Mouse (Mus musculus) erythroblast, embryonic 14.5 days (primary cell): ENCODE measurements at regions not wholly inside any gene's neighbourhood (a gene's known extent, or its start where the extent isn't known, plus 50 kb on each side); places are given as distances from the start of the nearest gene placed in this dataset.

Source experiments
- GATA1 ChIP-seq: IDR thresholded peaks from 2 replicates; pipeline ENCODE4 v1.6.1; 2012; ENCODE audit warnings: low read length, inconsistent platforms, mixed read lengths
- TAL1 ChIP-seq: IDR thresholded peaks from 3 replicates; pipeline ENCODE4 v1.6.1; 2012; ENCODE audit warnings: low read length, inconsistent platforms, mixed read lengths

DNA sequence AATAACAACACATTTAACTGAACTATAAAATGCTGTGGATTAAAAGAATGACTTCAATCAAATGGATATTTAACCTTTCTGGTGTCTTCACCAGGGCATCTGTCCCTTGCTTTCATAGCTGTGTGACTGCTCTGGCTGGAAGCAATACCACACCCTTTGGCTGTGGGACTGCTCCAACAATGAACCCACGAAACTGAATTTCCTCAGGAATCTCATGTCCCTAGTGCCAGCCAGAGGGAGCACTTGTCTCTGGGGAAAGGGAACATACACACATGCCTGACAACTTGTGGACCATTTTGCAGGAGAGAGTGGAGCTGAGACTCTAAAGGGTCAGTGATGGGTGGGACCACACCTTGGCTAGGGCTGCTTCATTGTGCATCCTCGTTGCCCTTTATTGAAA, 114.9 kb upstream of the Npvf start:
- TF ChIP-seq GATA1 (no peak), TAL1 (no peak)
